Mouse (Mus musculus) CH12.LX (cell line): ENCODE results near the gene Cnpy1. TPM values are rescaled to one million over a fixed set of nuclear protein-coding genes. Genes with fewer than 3 reads are reported as not detected.

ENCODE experiments used
- DNase-seq: peaks from one replicate; pipeline ENCODE4 v3.0.0-alpha.2; 2013; ENCODE audit errors: extremely low read depth
- H3K27ac ChIP-seq: 2 replicates; pipeline ENCODE4 v1.5.1; 2012; ENCODE audit warnings: low read depth, mild to moderate bottlenecking, control low read depth, moderate library complexity; ENCODE audit not compliant: insufficient read depth
- H3K27me3 ChIP-seq: replicated peaks from 2 replicates; pipeline ENCODE3; 2012; ENCODE audit warnings: inconsistent platforms
- H3K36me3 ChIP-seq, 2 experiments: replicated peaks in 1 of 2; 2 replicates each; pipeline versions ENCODE3 to v1.6.1; 2012; ENCODE audit warnings: inconsistent platforms in 1 of 2, low read length in 1 of 2, mild to moderate bottlenecking in 1 of 2, mixed read lengths in 1 of 2, moderate library complexity in 1 of 2; ENCODE audit not compliant: control insufficient read depth in 1 of 2, insufficient read depth in 1 of 2
- H3K4me1 ChIP-seq, 2 experiments: 2 replicates each; pipeline ENCODE4 v1.6.1; 2012; ENCODE audit warnings: inconsistent platforms in 1 of 2, moderate library complexity in 1 of 2; ENCODE audit not compliant: insufficient read depth in 2 of 2, control insufficient read depth in 1 of 2
- H3K4me2 ChIP-seq: 2 replicates; pipeline ENCODE4 v1.6.1; 2012; ENCODE audit warnings: low read depth, mild to moderate bottlenecking, control low read depth; ENCODE audit not compliant: poor library complexity, insufficient read depth, severe bottlenecking
- H3K4me3 ChIP-seq, 3 experiments: fragments of 150-350 bp in 1 of 3; sonication (generic) in 1 of 3; replicated peaks in 1 of 3; 2 replicates each; pipeline versions ENCODE3 to v1.5.1; 2011 to 2012; ENCODE audit warnings: low read depth in 2 of 3, low read length in 2 of 3, mild to moderate bottlenecking in 2 of 3, moderate library complexity in 2 of 3, control low read depth in 1 of 3, improper control_type of control experiment in 1 of 3, inconsistent platforms in 1 of 3, mixed read lengths in 1 of 3; ENCODE audit not compliant: poor library complexity in 1 of 3
- H3K79me2 ChIP-seq: replicated peaks from 2 replicates; pipeline ENCODE4 v1.6.1; 2012; ENCODE audit warnings: mild to moderate bottlenecking, moderate library complexity; ENCODE audit not compliant: control insufficient read depth, poor library complexity, insufficient read depth, severe bottlenecking; ENCODE audit errors: extremely low read depth
- H3K9ac ChIP-seq: 2 replicates; pipeline ENCODE4 v1.6.1; 2012; ENCODE audit warnings: low read depth, mild to moderate bottlenecking, control low read depth, moderate library complexity; ENCODE audit not compliant: insufficient read depth
- H3K9me3 ChIP-seq: replicated peaks from 2 replicates; pipeline ENCODE3; 2012; ENCODE audit warnings: low read length, inconsistent platforms, mixed read lengths
- BHLHE40 ChIP-seq: IDR thresholded peaks from 2 replicates; pipeline ENCODE4 v1.6.1; 2011; ENCODE audit warnings: mild to moderate bottlenecking, low read depth, low read length, improper control_type of control experiment
- CHD2 ChIP-seq: IDR thresholded peaks from 2 replicates; pipeline ENCODE4 v1.6.1; 2011; ENCODE audit warnings: low read length, improper control_type of control experiment
- CTCF ChIP-seq, 2 experiments: IDR thresholded peaks in 1 of 2; conservative IDR thresholded peaks in 1 of 2; 2 replicates each; pipeline ENCODE4 v1.5.1; 2011 to 2012; ENCODE audit warnings: low read depth in 2 of 2, low read length in 2 of 2, improper control_type of control experiment in 1 of 2, inconsistent platforms in 1 of 2, mild to moderate bottlenecking in 1 of 2, moderate library complexity in 1 of 2
- ETS1 ChIP-seq: conservative IDR thresholded peaks from 2 replicates; pipeline ENCODE4 v1.6.1; 2012; ENCODE audit warnings: low read depth, mild to moderate bottlenecking, inconsistent platforms, low read length, improper control_type of control experiment, moderate library complexity
- IRF4 ChIP-seq: IDR thresholded peaks from 2 replicates; pipeline ENCODE4 v1.6.1; 2014; ENCODE audit warnings: low read depth, mild to moderate bottlenecking, inconsistent platforms, low read length, improper control_type of control experiment
- KAT2A ChIP-seq: IDR thresholded peaks from 2 replicates; pipeline ENCODE4 v1.6.1; 2012; ENCODE audit warnings: low read length, improper control_type of control experiment, inconsistent platforms; ENCODE audit not compliant: insufficient replicate concordance
- MAX ChIP-seq: IDR thresholded peaks from 2 replicates; pipeline ENCODE4 v1.6.1; 2011; ENCODE audit warnings: low read length, improper control_type of control experiment
- MXI1 ChIP-seq: IDR thresholded peaks from 2 replicates; pipeline ENCODE4 v1.6.1; 2011; ENCODE audit warnings: mild to moderate bottlenecking, low read depth, low read length, improper control_type of control experiment
- MYC ChIP-seq: IDR thresholded peaks from 2 replicates; pipeline ENCODE4 v1.6.1; 2011; ENCODE audit warnings: low read depth, mild to moderate bottlenecking, improper control_type of control experiment, low read length
- PAX5 ChIP-seq: IDR thresholded peaks from 2 replicates; pipeline ENCODE4 v1.6.1; 2012; ENCODE audit warnings: low read length, inconsistent platforms, mixed read lengths
- POLR2AphosphoS2 ChIP-seq: IDR thresholded peaks from 2 replicates; pipeline ENCODE4 v1.6.1; 2011; ENCODE audit warnings: low read depth, low read length, improper control_type of control experiment
- RAD21 ChIP-seq: IDR thresholded peaks from 2 replicates; pipeline ENCODE4 v1.6.1; 2011; ENCODE audit warnings: low read depth, mild to moderate bottlenecking, low read length, improper control_type of control experiment, moderate library complexity
- RCOR1 ChIP-seq: conservative IDR thresholded peaks from 2 replicates; pipeline ENCODE4 v1.6.1; 2012; ENCODE audit warnings: low read depth, mild to moderate bottlenecking, inconsistent platforms, low read length, improper control_type of control experiment
- SIN3A ChIP-seq: IDR thresholded peaks from 2 replicates; pipeline ENCODE4 v1.6.1; 2012; ENCODE audit warnings: low read length, improper control_type of control experiment, inconsistent platforms
- SMC3 ChIP-seq: IDR thresholded peaks from 2 replicates; pipeline ENCODE4 v1.6.1; 2011; ENCODE audit warnings: low read depth, low read length, improper control_type of control experiment
- UBTF ChIP-seq: IDR thresholded peaks from 2 replicates; pipeline ENCODE4 v1.6.1; 2012; ENCODE audit warnings: low read depth, mild to moderate bottlenecking, inconsistent platforms, low read length, improper control_type of control experiment, moderate library complexity
- USF2 ChIP-seq: conservative IDR thresholded peaks from 2 replicates; pipeline ENCODE4 v1.6.1; 2011; ENCODE audit warnings: low read depth, low read length, improper control_type of control experiment
- ZKSCAN1 ChIP-seq: IDR thresholded peaks from 2 replicates; pipeline ENCODE4 v1.6.1; 2012; ENCODE audit warnings: low read depth, inconsistent platforms, low read length, improper control_type of control experiment, borderline replicate concordance
- dilution Hi-C: fragments of 300-500 bp; cut with MboI; formaldehyde crosslinking; loops from 2 replicates; pipeline ENCODE4 v1.14.3; 2020; ENCODE audit warnings: low sequenced_read_pairs; ENCODE audit not compliant: extremely low pct_unique_long_range_greater_than_20kb, extremely low pct_ligation_motif_present
- in situ Hi-C: fragments of 300-500 bp; cut with MboI; formaldehyde crosslinking; loops from 3 replicates; pipeline ENCODE4 v1.14.3; 2019; ENCODE audit warnings: low sequenced_read_pairs, low pct_ligation_motif_present, low pct_unique_long_range_greater_than_20kb, mixed read lengths
- polyA plus RNA-seq: library from polyadenylated mRNA; unstranded; fragments of >175 nt; gene quantifications from 2 replicates; pipeline ENCODE4 v1.2.1, GENCODE M21; 2012; ENCODE audit warnings: low read depth; ENCODE audit not compliant: insufficient read length
- total RNA-seq, 2 experiments: library from RNA; depleted of rRNA; stranded (reverse); fragments of 300-350 nt in 1 of 2; fragments of >200 nt in 1 of 2; gene quantifications; 2 replicates each; pipeline ENCODE4 v1.2.3; 2012 to 2014

Cnpy1 gene
- total and polyA plus RNA-seq, 3 experiments: 0.11 to 0.26 TPM; not detected in 1

DNA sequence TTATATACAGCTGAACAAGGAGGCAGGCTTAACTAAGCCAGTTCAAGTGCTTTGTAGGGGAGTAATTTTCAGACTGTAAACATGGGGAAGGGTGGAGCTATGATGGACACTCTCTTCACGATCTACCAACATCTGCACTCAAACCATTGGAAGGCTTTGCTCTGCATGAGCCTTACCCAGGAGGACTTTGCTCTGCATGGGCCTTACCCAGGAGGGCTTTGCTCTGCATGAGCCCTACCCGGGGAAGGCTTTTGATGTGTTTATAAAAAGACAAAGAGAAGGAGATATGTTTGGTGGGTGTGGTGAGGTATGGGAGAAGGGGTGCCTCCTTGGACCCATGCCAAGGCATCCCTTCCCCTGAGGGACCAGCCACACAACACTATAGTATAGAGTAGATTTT lies 31.7 kb upstream of the Cnpy1 start:
- no peak overlapping the region for H3K27ac ChIP-seq
- dilution Hi-C loops: no loop called here
- H3K4me3 ChIP-seq: no peak overlapping the region
- no peaks in the 10 kb centered on the region for H3K36me3 ChIP-seq
- no peaks in the 10 kb centered on the region for H3K9me3 ChIP-seq
- H3K79me2 ChIP-seq: no peaks in the 10 kb centered on the region
- peaks cover 2% of the 10 kb centered on the region for H3K27me3 ChIP-seq
- in situ Hi-C loops: no loop called here
- DNase-seq: no peak
- no peaks in the 10 kb centered on the region for H3K4me1 ChIP-seq
- no peak for TF ChIP-seq ETS1
- TF ChIP-seq MYC: no peak
- TF ChIP-seq KAT2A: no peak
- no peak for TF ChIP-seq MXI1
- no peak for TF ChIP-seq POLR2AphosphoS2
- TF ChIP-seq UBTF: no peak
- no peak for TF ChIP-seq SIN3A
- no peak for TF ChIP-seq CHD2
- TF ChIP-seq BHLHE40: no peak
- TF ChIP-seq CTCF (conservative IDR thresholded peaks at IDR 0.05 in 1 of 2, IDR thresholded peaks at IDR 0.05 in 1 of 2; ENCODE audit: low read depth in 2 of 2, low read length in 2 of 2): no peak
- TF ChIP-seq PAX5: no peak
- no peak overlapping the region for H3K9ac ChIP-seq
- H3K4me2 ChIP-seq: no peak overlapping the region

DNA sequence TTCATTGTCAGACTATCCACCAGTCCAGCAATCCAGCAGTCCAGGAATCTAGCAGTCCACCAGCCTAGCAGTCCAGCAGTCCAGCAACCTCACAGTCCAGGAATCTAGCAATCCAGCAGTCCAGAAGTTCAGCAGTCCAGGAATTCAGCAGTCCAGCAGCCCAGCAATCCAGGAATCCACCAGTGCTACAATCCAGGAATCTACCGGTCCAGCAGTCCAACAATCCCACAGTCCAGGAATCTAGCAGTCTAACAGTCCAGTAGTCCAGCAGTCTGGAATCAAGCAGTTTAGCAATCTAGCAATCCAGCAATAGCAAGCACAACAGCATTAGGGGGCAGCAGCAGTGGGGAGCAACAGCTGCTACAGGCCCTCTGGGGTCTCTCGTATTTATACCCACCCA lies 27.2 kb upstream of the Cnpy1 start:
- H3K4me2 ChIP-seq: no peak overlapping the region
- H3K9ac ChIP-seq: no peak overlapping the region
- peaks cover 2% of the 10 kb centered on the region for H3K9me3 ChIP-seq
- TF ChIP-seq IRF4 (no peak), USF2 (no peak), POLR2AphosphoS2 (no peak), MXI1 (no peak), CHD2 (no peak), RAD21 (no peak), MAX (no peak), RCOR1 (no peak), ETS1 (no peak), ZKSCAN1 (no peak), SMC3 (no peak)
- no peak for DNase-seq
- H3K27ac ChIP-seq: no peak overlapping the region
- H3K4me1 ChIP-seq: peaks cover 5 to 8% of the 10 kb centered on the region in 2 experiments; a peak in 3 of 4 replicates
- H3K4me3 ChIP-seq: no peak overlapping the region
- no peaks in the 10 kb centered on the region for H3K36me3 ChIP-seq
- H3K27me3 ChIP-seq: peaks cover 2% of the 10 kb centered on the region
- dilution Hi-C loops: no loop called here
- in situ Hi-C loops: no loop called here
- H3K79me2 ChIP-seq: no peaks in the 10 kb centered on the region
